Mouse (Mus musculus) lung, embryonic 16.5 days (tissue): ENCODE data around the gene Pgm1. TPM values are rescaled to one million over a fixed set of nuclear protein-coding genes. Genes with fewer than 3 reads are reported as not detected.
A peak's percentile ranks its signal among the peaks of the same experiment; 100 is the strongest.

Experiments
- ATAC-seq: fragments of 200-750 bp; cut with Nextera tagmentation; 2 replicates; pipeline ENCODE4 v1.8.0; 2017; ENCODE audit warnings: low read depth, mild to moderate bottlenecking, moderate library complexity
- H3K27ac ChIP-seq: fragments of 300-500 bp; sonication (generic); 2 replicates; pipeline ENCODE4 v1.5.1; 2014; ENCODE audit warnings: mild to moderate bottlenecking, control low read depth, low read length
- H3K27me3 ChIP-seq: fragments of 300-500 bp; sonication (generic); 2 replicates; pipeline ENCODE4 v1.6.1; 2014; ENCODE audit warnings: low read depth, low read length, mixed read lengths; ENCODE audit not compliant: control insufficient read depth, insufficient read depth
- H3K36me3 ChIP-seq: fragments of 300-500 bp; sonication (generic); 2 replicates; pipeline ENCODE4 v1.6.1; 2014; ENCODE audit warnings: low read length; ENCODE audit not compliant: control insufficient read depth, insufficient read depth
- H3K4me1 ChIP-seq: fragments of 300-500 bp; sonication (generic); replicated peaks from 2 replicates; pipeline ENCODE4 v1.6.1; 2014; ENCODE audit warnings: low read length, mixed read lengths; ENCODE audit not compliant: control insufficient read depth, insufficient read depth
- H3K4me2 ChIP-seq: fragments of 300-500 bp; sonication (generic); 2 replicates; pipeline ENCODE4 v1.6.1; 2014; ENCODE audit warnings: low read depth, low read length, control low read depth
- H3K4me3 ChIP-seq: fragments of 300-500 bp; sonication (generic); 2 replicates; pipeline ENCODE4 v1.5.1; 2014; ENCODE audit warnings: mild to moderate bottlenecking, low read length, control low read depth
- H3K9ac ChIP-seq: fragments of 300-500 bp; sonication (generic); 2 replicates; pipeline ENCODE4 v1.6.1; 2014; ENCODE audit warnings: low read length, control low read depth
- H3K9me3 ChIP-seq: fragments of 300-500 bp; sonication (generic); 2 replicates; pipeline ENCODE4 v1.6.1; 2016; ENCODE audit warnings: low read length; ENCODE audit not compliant: control insufficient read depth
- WGBS: fragments of 180-500 bp; shearing (Covaris S2); extraction: QIAGEN DNeasy Blood & Tissue Kit; methylation state at CpG from one replicate; pipeline ENCODE4 v1.1.7; 2014; 5-methylcytosine and 5-hydroxymethylcytosine counted together
- polyA plus RNA-seq: library from polyadenylated mRNA; unstranded; fragments of >200 nt; fragmentation: Nextera tagmentation; extraction: Ambion mirVana; gene quantifications from 2 replicates; pipeline ENCODE4 v1.2.1, GENCODE M21; 2015

Gene Pgm1
- 90.6 and 101 TPM in 2 replicates for polyA plus RNA-seq

DNA sequence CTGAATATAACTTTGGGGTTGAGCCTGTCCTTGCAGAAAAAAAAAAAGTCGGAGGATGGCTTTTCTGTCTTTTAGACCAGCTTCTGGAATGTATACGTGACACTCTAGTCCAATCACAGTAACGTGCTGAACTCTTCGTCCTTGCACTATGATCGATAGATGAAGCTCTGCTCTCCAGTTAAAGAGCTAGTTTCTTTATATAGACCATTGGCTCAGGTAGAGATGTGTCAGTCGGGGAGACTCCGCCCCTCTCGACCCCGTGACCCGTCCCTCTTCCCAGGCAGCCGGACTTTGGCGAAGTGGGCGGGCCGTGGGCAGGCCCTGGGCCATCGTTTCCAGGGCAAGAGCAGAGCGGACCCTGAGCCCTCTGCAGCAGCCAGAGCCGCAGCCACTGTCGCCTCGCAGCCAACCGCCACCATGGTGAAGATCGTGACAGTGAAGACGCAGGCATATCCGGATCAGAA lies at the start of gene Pgm1:
Gene Pgm1 (plus strand): TSS at position 266 of the 464 bp plus-strand sequence.
- Histone ChIP-seq H3K36me3 (no peaks in the 10 kb centered on the region), H3K27me3 (no peaks in the 10 kb centered on the region), H3K4me1 (peaks cover 18% of the 10 kb centered on the region), H3K9ac (peak within 1 kb of the TSS; percentile 74), H3K9me3 (no peaks in the 10 kb centered on the region), H3K4me2 (peak within 1 kb of the TSS; percentile 86), H3K27ac (peak within 1 kb of the TSS; percentile 95), H3K4me3 (peak within 1 kb of the TSS; percentile 78)
- ATAC-seq: peak; percentile 84
- WGBS: 3% methylated on average over 23 of the region's 23 CpGs

DNA sequence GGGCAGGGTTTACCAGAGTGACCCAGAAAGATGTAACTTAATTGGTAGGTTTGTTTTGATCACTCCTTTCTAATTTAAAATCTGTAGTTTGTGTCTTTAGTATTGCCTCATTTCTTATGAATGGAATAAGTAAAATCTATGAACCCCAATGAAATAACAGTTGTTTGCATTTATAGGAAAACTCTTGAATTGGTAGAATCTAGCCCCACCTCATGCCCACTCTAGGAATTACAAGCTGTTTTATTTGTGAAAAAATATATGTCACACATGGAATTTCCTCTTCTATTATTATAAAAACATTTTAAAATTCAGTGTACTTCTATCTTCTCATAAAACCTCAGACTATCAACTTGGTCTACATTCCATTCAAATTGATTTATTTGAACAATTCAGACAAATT lies 47.3 kb upstream of the Pgm1 start:
- peaks cover 2% of the 10 kb centered on the region; the same call in 1 of the 2 replicates for H3K36me3 ChIP-seq
- H3K4me3 ChIP-seq: no peak overlapping the region
- no peaks in the 10 kb centered on the region for H3K27me3 ChIP-seq
- H3K9ac ChIP-seq: no peak overlapping the region
- no peak overlapping the region for H3K27ac ChIP-seq
- ATAC-seq: no peak
- no peak overlapping the region for H3K4me2 ChIP-seq
- no peaks in the 10 kb centered on the region for H3K4me1 ChIP-seq
- no peaks in the 10 kb centered on the region for H3K9me3 ChIP-seq

DNA sequence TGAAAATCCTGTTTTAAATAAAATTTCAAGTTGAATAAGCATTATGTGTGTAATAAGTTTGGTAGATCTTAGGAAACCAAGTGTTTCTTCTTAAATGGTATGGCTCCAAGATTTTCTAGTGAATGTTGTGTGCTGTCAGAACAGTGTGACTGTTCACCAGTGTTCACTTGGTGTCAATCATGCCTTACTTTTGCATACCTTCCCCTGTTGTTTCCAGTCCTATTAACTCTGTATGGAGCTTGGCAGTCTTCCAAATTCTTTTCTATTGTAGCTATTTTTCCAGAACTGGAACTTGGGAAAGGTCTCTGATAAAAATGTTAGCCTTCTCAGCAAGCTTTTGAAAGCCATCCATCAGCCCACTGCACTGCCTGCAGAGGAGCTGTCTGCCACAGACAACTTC lies 46.8 kb upstream of the Pgm1 start:
- no peak overlapping the region for H3K9ac ChIP-seq
- H3K9me3 ChIP-seq: no peaks in the 10 kb centered on the region
- no peak overlapping the region for H3K4me2 ChIP-seq
- H3K4me1 ChIP-seq: no peaks in the 10 kb centered on the region
- H3K4me3 ChIP-seq: no peak overlapping the region
- no peaks in the 10 kb centered on the region for H3K27me3 ChIP-seq
- H3K27ac ChIP-seq: no peak overlapping the region
- no peak for ATAC-seq
- peaks cover 2% of the 10 kb centered on the region; the same call in 1 of the 2 replicates for H3K36me3 ChIP-seq

DNA sequence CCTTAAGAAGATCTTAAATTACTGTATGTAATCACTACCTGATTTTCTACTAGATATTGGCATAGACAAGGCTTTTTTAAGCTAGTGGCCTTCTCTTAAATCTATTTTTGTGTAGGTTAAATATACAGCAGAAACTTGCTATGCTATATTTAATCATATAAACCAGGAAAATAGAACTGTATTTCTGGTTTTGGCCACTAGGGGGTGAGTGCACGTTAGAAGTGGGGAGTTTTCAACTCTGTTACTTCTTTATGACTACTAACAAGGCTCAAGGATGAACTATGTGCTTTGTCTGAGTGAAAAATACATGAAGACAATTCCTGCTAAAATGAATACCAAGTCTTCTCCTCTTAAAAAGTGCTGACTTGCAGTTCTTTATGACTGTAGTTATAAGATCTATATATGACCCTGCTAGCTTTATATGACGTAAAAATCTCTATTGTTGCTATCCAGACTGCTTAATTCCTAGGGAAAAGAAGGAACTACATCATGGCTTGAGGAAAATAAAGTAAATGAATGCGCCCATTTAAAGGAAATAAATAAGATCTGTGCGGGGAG lies 15.2 kb upstream of the Pgm1 start:
- H3K4me1 ChIP-seq: no peaks in the 10 kb centered on the region
- no peaks in the 10 kb centered on the region for H3K36me3 ChIP-seq
- no peak overlapping the region for H3K27ac ChIP-seq
- H3K4me3 ChIP-seq: no peak overlapping the region
- WGBS: 70% methylated on average over 4 of the region's 4 CpGs
- no peaks in the 10 kb centered on the region for H3K9me3 ChIP-seq
- H3K4me2 ChIP-seq: no peak overlapping the region
- no peaks in the 10 kb centered on the region for H3K27me3 ChIP-seq
- no peak for ATAC-seq
- no peak overlapping the region for H3K9ac ChIP-seq

DNA sequence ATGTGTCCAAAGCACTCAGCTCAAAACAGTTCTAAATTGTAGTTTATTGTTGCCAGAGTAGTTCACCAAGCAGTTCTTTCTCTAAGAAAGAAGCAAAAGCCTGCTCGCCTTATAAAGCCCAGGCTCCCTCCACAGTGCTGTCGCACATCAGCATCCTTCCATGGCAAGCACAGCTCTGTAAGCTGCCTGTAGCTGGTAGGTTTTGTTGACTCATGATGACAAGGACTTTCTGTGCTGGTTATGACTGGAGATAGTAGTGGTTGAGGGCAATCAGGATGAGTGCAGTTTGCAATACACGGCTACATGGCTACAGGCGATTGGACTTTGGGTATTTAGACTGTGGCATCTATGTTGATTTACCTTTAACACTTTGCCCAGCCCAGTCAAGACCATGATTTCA lies 2.8 kb upstream of the Pgm1 start:
- WGBS: 87% methylated on average over 4 of the region's 4 CpGs

DNA sequence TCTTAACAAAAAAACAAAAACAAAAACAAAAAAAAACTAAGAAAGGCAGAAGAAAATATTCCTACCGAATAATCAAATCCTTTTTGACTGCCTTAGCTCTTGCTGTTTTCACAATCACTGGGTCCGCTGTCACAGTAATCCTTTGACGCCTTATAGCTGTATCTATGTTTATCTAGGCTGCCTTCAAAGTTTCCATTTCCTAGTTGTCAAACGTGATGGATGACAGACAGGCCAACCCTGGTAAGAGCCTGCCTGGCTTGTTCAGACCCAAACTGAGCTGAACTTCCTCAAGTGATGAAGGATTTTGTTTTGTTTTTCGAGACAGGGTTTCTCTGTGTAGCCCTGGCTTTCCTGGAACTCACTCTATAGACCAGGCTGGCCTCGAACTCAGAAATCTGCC lies 693 bp upstream of the Pgm1 start:
- Histone ChIP-seq H3K9ac (no peak overlapping the region), H3K4me1 (peaks cover 18% of the 10 kb centered on the region), H3K9me3 (no peaks in the 10 kb centered on the region), H3K4me3 (no peak overlapping the region), H3K27me3 (no peaks in the 10 kb centered on the region), H3K36me3 (no peaks in the 10 kb centered on the region), H3K27ac (no peak overlapping the region), H3K4me2 (peak overlapping the region; percentile 86; the same call in 1 of the 2 replicates)
- no peak for ATAC-seq
- 42% methylated on average over 6 of the region's 6 CpGs for WGBS

More for the DNA sequence above, 2.8 kb upstream of the Pgm1 start:
- Histone ChIP-seq H3K27me3 (no peaks in the 10 kb centered on the region), H3K4me3 (no peak overlapping the region), H3K4me1 (peaks cover 18% of the 10 kb centered on the region), H3K4me2 (no peak overlapping the region), H3K9ac (no peak overlapping the region), H3K27ac (no peak overlapping the region), H3K9me3 (no peaks in the 10 kb centered on the region), H3K36me3 (no peaks in the 10 kb centered on the region)
- ATAC-seq: no peak

DNA sequence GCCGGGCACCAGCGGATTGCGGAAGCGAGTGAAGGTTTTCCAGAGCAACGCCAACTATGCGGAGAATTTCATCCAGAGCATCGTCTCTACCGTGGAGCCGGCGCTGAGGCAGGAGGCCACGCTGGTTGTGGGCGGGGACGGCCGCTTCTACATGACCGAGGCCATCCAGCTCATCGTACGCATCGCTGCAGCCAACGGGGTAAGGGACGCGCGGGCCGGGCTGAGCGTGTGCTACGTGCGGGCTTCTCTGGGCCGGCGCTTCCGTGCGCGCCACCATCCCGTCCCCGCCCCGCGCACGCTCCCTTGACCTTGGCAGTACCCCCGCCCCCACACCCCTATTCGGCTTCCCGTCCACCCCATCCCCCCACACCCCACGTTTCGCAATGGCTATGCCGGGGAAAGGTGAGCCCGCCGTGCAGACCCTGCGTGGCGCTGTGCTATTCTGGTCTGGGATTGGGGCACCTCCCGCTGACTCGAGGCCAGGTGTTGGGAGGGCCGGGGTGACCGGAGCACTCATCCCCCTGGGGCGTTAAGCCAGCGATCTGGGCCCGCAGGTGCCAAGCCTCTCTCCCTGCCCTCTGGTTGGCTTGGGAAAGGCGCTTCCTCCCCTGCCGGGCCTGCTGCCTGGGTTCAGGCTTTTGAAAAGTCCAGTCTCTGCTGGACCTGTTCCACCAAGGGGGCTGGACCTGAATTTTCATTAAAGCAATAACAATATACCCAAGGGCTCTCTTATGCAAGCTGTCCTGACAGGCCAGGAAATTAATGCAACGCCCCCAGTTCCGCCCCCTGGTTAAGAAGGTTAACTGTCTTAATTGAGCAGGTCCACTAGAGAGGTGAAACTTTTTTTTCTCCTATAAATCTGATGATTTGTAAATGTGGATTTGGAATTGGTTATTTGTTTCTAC lies 651 bp downstream of the Pgm1 start, which contains the start of gene Itgb3bp:
Gene Itgb3bp (minus strand): TSS at position 201 of the 905 bp plus-strand sequence.
- Histone ChIP-seq H3K9me3 (no peaks in the 10 kb centered on the region), H3K4me3 (peak within 1 kb of the TSS; percentile 78), H3K9ac (peak within 1 kb of the TSS; percentile 74), H3K4me1 (peaks cover 18% of the 10 kb centered on the region), H3K27me3 (no peaks in the 10 kb centered on the region), H3K36me3 (no peaks in the 10 kb centered on the region), H3K4me2 (peak within 1 kb of the TSS; percentile 86), H3K27ac (peak within 1 kb of the TSS; percentile 95)
- peak; percentile 93 for ATAC-seq
- WGBS: 1% methylated on average over 56 of the region's 57 CpGs

DNA sequence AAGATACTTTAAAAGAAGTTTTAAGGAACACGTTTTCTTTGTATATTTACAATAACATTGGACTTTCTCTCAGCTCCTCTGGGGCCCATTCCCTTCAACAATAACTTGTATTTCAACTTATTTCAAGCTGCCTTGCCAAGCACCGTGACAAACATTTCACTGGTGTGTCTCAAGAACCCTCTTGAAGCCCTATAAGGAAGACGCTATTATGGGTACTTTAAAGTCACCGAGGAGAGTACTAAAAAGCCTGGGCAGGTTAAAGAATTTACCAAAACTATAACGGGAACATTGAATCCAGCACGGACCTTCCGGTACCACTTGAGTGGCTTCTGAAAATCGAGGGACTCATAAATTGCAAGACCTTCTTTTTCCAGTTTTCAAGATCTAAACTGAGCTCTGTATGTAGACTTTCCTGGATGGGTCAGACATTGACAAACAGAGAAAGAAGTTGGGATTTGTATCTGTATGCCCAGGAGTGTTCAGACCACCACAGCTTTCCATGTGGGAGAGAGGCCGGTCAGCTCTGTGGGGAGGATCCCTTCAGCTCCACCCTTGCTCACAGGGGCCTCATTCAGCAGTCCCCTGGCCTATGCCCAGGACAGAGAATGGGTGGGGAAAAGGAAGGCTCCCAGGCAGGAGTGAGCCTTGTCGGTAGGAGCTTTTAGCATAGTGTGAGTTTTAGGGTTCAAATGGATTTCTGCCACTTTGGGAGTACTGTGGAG lies 1.5 kb downstream of the Pgm1 start:
- Histone ChIP-seq H3K27ac (peak overlapping the region; percentile 95), H3K4me2 (peak overlapping the region; percentile 86), H3K4me3 (peak overlapping the region; percentile 78), H3K4me1 (peaks cover 18% of the 10 kb centered on the region), H3K36me3 (no peaks in the 10 kb centered on the region), H3K9me3 (no peaks in the 10 kb centered on the region), H3K27me3 (no peaks in the 10 kb centered on the region), H3K9ac (peak overlapping the region; percentile 46; the same call in 1 of the 2 replicates)
- 37% methylated on average over 10 of the region's 10 CpGs for WGBS
- ATAC-seq: peak; percentile 26

DNA sequence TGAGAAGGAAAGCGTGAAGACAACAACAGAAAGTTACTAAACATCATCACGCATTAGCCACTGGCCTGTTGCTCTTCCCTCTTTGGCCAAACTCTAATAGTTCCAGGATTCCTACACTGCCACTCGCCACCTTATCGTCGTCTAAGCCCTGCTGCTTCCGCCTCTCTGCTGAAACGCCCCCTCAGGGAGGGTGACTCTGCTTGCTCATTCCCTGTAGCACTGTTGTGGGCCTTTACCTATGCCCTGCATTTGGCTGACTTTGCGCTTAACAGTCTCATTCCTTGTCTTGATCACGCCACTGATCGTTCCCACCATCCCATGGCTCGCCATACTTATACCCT lies 2.0 kb downstream of the Pgm1 start:
- H3K27ac ChIP-seq: peak overlapping the region; percentile 95
- no peaks in the 10 kb centered on the region for H3K9me3 ChIP-seq
- peak overlapping the region; percentile 78 for H3K4me3 ChIP-seq
- H3K4me2 ChIP-seq: peak overlapping the region; percentile 86
- no peak for ATAC-seq
- WGBS: 72% methylated on average over 11 of the region's 11 CpGs
- peak overlapping the region; percentile 46; the same call in 1 of the 2 replicates for H3K9ac ChIP-seq
- peaks cover 18% of the 10 kb centered on the region for H3K4me1 ChIP-seq
- H3K27me3 ChIP-seq: no peaks in the 10 kb centered on the region
- H3K36me3 ChIP-seq: no peaks in the 10 kb centered on the region
